Mouse (Mus musculus) hindbrain, embryonic 11.5 days (tissue): ENCODE results near the gene Nap1l5. TPM values are rescaled to one million over a fixed set of nuclear protein-coding genes. Genes with fewer than 3 reads are reported as not detected.

Experiments used
- ATAC-seq: fragments of 200-750 bp; cut with Nextera tagmentation; 2 replicates; pipeline ENCODE4 v1.8.0; 2017; ENCODE audit warnings: mild to moderate bottlenecking, moderate TSS enrichment, moderate library complexity; ENCODE audit not compliant: low FRiP score
- DNase-seq: peaks from one replicate; pipeline ENCODE4 v3.0.0-alpha.2; 2015; ENCODE audit warnings: low spot score
- H3K27ac ChIP-seq: fragments of 300-500 bp; sonication (generic); 2 replicates; pipeline ENCODE4 v1.5.1; 2014; ENCODE audit warnings: mild to moderate bottlenecking, low read depth, low read length
- H3K27me3 ChIP-seq: fragments of 300-500 bp; sonication (generic); 2 replicates; pipeline ENCODE4 v1.6.1; 2014; ENCODE audit warnings: mild to moderate bottlenecking, low read length, moderate library complexity, mixed read lengths; ENCODE audit not compliant: control insufficient read depth, insufficient read depth
- H3K36me3 ChIP-seq: fragments of 300-500 bp; sonication (generic); 2 replicates; pipeline ENCODE4 v1.6.1; 2014; ENCODE audit warnings: mild to moderate bottlenecking, low read length, moderate library complexity, mixed read lengths; ENCODE audit not compliant: control insufficient read depth, insufficient read depth
- H3K4me1 ChIP-seq: fragments of 300-500 bp; sonication (generic); replicated peaks from 2 replicates; pipeline ENCODE4 v1.6.1; 2014; ENCODE audit warnings: low read length, mixed read lengths; ENCODE audit not compliant: control insufficient read depth, insufficient read depth
- H3K4me2 ChIP-seq: fragments of 300-500 bp; sonication (generic); replicated peaks from 2 replicates; pipeline ENCODE4 v1.6.1; 2014; ENCODE audit warnings: mild to moderate bottlenecking, low read depth, low read length
- H3K4me3 ChIP-seq: fragments of 300-500 bp; sonication (generic); 2 replicates; pipeline ENCODE4 v1.5.1; 2014; ENCODE audit warnings: low read depth, low read length
- H3K9ac ChIP-seq: fragments of 300-500 bp; sonication (generic); 2 replicates; pipeline ENCODE4 v1.6.1; 2014; ENCODE audit warnings: low read depth, low read length
- H3K9me3 ChIP-seq: fragments of 300-500 bp; sonication (generic); 2 replicates; pipeline ENCODE4 v1.6.1; 2016; ENCODE audit warnings: low read length; ENCODE audit not compliant: control insufficient read depth
- WGBS: fragments of 180-500 bp; shearing (Covaris S2); extraction: QIAGEN DNeasy Blood & Tissue Kit; methylation state at CpG from one replicate; pipeline ENCODE4 v1.1.7; 2014; 5-methylcytosine and 5-hydroxymethylcytosine counted together
- polyA plus RNA-seq: library from polyadenylated mRNA; unstranded; fragments of >200 nt; fragmentation: Nextera tagmentation; extraction: Ambion mirVana; gene quantifications from 2 replicates; pipeline ENCODE4 v1.2.1, GENCODE M21; 2014

Gene Nap1l5
- polyA plus RNA-seq, 1 experiment from 2014 or later, result 43.1 TPM

DNA sequence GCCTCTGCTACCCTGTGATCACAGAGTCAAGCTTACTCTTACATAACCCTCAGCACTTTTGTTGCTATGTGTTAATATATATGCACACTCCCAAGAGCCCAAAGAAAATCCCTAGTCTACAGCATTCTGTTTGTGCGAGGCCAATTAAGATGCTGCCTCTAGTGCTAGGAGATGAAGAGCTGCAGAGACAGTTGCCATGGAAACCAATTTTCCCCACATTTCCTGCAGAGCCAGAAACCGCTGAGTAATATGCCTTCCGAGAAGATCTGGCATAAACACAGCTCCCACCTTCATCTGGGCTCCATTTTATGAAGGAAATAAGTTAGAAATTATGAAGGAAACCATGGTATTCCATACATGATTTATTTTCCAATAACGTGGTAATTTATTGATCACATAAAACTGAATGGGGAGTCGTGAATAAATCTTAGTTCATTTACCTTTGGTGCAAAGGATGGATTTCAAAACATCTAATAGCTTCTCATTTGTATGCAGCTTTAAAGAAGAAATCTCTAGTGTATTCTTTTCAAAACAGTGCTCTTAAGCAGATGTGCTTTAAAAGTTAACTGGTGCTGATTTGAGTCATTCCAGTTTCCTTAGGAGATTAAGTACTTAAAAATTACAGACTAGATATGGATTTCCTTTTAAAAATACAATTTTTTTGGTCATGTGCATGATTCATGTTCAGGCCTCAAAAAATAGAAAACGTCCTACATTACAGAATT is 26.5 kb upstream of the Nap1l5 start:
- no peaks in the 10 kb centered on the region for H3K27me3 ChIP-seq
- WGBS, result 44% methylated on average over 6 of the region's 6 CpGs

DNA sequence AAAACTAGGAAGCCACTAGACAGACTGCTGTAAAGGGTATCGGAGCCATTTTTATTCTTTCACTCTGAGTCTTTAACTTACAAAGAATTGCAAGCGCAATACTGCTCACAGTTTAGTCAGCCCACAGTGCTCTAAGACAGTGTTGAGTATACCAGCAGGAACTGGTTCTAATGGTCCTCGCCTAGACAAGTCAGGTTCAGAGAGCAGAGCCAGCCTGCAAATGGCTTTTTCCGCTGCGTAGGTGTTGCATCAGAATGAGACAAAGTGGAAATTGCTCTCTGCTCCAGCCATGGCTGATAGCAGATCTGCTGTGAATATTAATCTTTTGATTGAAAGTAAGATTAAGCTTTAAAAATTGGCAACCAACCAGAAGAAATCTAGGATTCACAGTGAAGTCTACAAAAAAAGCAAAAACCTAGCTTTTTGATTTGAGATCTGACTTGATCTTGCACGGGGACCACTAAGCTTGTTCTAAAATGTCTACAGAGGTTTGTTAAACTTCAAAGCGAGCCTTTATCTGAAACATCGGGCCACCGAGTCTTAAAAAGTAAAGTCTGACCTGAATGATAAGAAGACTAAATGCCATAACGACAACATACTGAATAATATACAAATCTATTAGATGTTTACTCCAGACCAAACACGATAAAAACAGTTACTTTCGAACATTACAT is 25.8 kb upstream of the Nap1l5 start:
- Histone ChIP-seq H3K9me3 (no peaks in the 10 kb centered on the region), H3K36me3 (no peaks in the 10 kb centered on the region), H3K27me3 (no peaks in the 10 kb centered on the region), H3K4me3 (no peak overlapping the region), H3K9ac (no peak overlapping the region), H3K27ac (peak overlapping the region; percentile 24), H3K4me2 (no peak overlapping the region), H3K4me1 (no peaks in the 10 kb centered on the region)
- WGBS, result 82% methylated on average over 12 of the region's 12 CpGs
- DNase-seq, result peak; percentile 3
- peak; percentile 45; the same call in 1 of the 2 replicates for ATAC-seq

More for the DNA sequence above, 26.5 kb upstream of the Nap1l5 start:
- H3K4me1 ChIP-seq, result no peaks in the 10 kb centered on the region
- peak overlapping the region; percentile 24; the same call in 1 of the 2 replicates for H3K27ac ChIP-seq
- no peaks in the 10 kb centered on the region for H3K36me3 ChIP-seq
- no peak overlapping the region for H3K9ac ChIP-seq
- H3K4me3 ChIP-seq, result no peak overlapping the region
- no peaks in the 10 kb centered on the region for H3K9me3 ChIP-seq
- DNase-seq (peak; percentile 78), ATAC-seq (peak; percentile 91)
- no peak overlapping the region for H3K4me2 ChIP-seq

DNA sequence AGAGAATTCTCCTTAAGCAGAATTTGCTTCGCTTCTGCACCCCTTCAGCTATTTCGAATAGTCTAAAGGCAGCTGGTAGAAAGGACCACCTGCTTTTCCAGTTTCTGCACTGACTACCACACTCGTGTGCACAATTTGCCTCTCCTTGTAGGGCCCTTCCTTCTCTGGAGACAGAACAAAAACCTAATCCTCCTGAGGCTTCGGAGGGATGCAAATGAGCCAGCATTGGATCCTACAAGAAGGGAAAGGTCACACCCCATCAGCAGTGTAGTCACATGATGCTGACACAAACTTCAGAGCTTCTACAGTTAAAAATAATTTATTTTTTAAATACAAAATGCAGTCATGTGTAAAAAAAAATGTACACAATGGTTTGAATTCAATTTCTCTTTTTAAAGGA is 24.3 kb upstream of the Nap1l5 start:
- WGBS, result 68% methylated on average over 4 of the region's 4 CpGs
- no peak for DNase-seq
- Histone ChIP-seq H3K36me3 (no peaks in the 10 kb centered on the region), H3K4me3 (no peak overlapping the region), H3K9ac (no peak overlapping the region), H3K4me1 (no peaks in the 10 kb centered on the region), H3K9me3 (no peaks in the 10 kb centered on the region), H3K4me2 (no peak overlapping the region), H3K27me3 (no peaks in the 10 kb centered on the region), H3K27ac (no peak overlapping the region)
- no peak for ATAC-seq

DNA sequence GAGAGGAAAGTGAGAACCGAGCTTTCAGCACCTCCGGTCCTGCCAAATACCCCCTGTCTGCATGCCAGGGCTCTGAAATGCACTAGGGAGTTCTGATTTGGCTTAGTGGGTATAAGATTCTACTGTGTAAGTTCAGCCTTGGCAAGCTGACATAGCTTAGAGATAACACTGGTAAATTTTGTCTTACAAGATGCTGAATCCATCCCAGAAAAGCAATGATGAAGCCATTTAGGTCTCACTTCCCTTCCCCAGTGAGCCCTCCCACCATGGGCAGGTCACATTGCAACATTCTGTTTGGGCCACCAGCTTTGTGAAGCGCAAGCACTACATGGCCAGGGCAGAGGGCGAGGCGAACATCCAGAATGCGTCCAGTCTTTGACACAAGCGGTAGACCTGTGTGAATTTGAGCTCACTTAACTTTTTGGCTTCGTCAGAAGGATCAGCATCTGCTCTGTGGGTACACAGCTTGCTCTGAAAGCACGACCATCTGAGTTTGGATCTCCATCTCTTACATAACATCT is 23.1 kb upstream of the Nap1l5 start:
- Histone ChIP-seq H3K4me1 (no peaks in the 10 kb centered on the region), H3K4me2 (no peak overlapping the region), H3K27me3 (no peaks in the 10 kb centered on the region), H3K9ac (no peak overlapping the region), H3K27ac (no peak overlapping the region), H3K36me3 (no peaks in the 10 kb centered on the region), H3K9me3 (no peaks in the 10 kb centered on the region), H3K4me3 (no peak overlapping the region)
- ATAC-seq (no peak), DNase-seq (no peak)
- 90% methylated on average over 9 of the region's 9 CpGs for WGBS

DNA sequence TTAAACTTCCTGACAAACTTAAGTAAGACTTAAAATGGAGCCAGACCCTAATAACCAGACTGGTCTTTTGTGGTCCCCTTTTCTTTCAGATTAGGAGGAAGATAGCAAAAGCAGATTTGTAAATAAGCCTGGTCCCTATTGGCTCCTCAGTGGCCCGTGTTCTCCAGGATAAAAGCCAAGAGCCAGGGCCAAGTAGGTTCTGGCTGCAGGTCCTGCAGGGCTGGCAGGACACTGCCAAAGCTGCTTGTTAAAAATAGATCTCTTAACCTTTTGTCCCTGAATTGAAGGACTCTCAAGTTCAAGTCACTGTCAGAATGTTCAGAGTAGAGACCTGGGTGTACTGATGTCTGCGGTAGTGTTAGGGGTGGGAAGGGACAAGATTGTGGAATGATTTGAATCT is 21.0 kb upstream of the Nap1l5 start:
- Histone ChIP-seq H3K36me3 (no peaks in the 10 kb centered on the region), H3K9me3 (no peaks in the 10 kb centered on the region), H3K27me3 (no peaks in the 10 kb centered on the region), H3K9ac (no peak overlapping the region), H3K4me2 (no peak overlapping the region), H3K4me3 (no peak overlapping the region), H3K4me1 (no peaks in the 10 kb centered on the region), H3K27ac (no peak overlapping the region)
- WGBS, result 87% methylated on average over 2 of the region's 2 CpGs
- no peak for ATAC-seq
- no peak for DNase-seq

DNA sequence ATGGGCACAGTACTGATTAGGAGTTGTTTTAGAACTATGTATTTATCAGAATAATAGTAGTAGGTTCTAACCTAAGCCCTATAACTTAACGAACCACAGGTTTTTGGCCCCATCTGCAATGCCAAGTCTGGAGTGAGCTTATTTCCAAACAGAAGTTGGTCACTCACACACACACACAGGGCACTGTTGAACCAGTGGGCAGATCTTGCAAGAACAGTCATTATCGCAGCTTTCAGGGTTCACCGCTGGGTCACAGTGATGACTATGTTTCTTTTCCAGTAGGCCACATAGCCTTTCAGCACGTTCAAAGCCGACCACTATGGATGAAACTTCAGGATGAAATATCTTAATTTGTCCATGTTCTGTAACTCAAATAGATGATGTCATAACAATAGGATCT is 15.6 kb upstream of the Nap1l5 start:
- Histone ChIP-seq H3K9me3 (no peaks in the 10 kb centered on the region), H3K36me3 (no peaks in the 10 kb centered on the region), H3K4me2 (no peak overlapping the region), H3K4me3 (no peak overlapping the region), H3K9ac (no peak overlapping the region), H3K27me3 (no peaks in the 10 kb centered on the region), H3K27ac (no peak overlapping the region), H3K4me1 (no peaks in the 10 kb centered on the region)
- 91% methylated on average over 5 of the region's 5 CpGs for WGBS
- no peak for ATAC-seq
- no peak for DNase-seq

DNA sequence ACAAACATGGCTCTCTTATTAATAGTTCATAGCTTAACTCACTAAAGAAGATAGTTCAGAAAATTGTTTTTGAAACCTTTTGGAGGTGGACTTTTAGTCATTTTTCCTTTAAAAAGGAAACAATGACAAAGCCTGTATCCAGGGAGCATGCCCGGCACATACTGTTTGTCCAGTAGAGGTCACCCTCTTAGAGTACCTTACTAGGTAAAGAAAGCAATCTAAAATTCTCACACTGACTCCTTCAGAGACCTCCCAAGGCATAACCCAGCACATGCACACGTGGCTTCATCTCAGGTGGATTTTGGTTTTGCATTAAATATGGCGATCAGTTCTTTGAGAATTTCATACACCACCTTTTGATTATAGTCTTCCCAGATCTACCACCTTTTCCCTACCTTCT is 14.7 kb upstream of the Nap1l5 start:
- no peaks in the 10 kb centered on the region for H3K4me1 ChIP-seq
- no peaks in the 10 kb centered on the region for H3K36me3 ChIP-seq
- H3K4me3 ChIP-seq, result no peak overlapping the region
- no peak overlapping the region for H3K27ac ChIP-seq
- no peaks in the 10 kb centered on the region for H3K9me3 ChIP-seq
- no peaks in the 10 kb centered on the region for H3K27me3 ChIP-seq
- no peak overlapping the region for H3K4me2 ChIP-seq
- H3K9ac ChIP-seq, result no peak overlapping the region
- ATAC-seq, result 0 out of 2 replicates have a peak, but pooled peaks have one; percentile 57
- 48% methylated on average over 3 of the region's 3 CpGs for WGBS
- peak; percentile 12 for DNase-seq

DNA sequence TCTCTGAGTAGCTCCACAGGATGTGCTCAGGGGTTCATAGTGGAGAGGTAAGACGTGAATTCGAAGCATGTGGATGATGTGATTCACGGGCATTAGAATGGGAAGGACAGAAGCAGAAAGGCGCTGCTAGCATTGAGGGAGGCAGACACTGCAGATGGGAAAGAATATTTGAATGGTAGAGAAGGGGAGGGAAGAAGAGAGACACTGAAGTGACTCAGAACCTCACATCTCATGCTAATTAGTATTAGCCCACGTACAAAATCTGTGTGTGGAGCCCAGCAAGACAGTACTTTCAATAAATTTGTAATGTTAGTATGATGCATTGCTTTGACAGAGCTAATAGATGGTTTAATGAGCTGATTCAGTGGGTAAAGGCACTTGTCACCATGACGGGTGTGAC is 13.9 kb upstream of the Nap1l5 start:
- ATAC-seq (no peak), DNase-seq (no peak)
- Histone ChIP-seq H3K4me2 (no peak overlapping the region), H3K27me3 (no peaks in the 10 kb centered on the region), H3K4me1 (no peaks in the 10 kb centered on the region), H3K36me3 (no peaks in the 10 kb centered on the region), H3K27ac (no peak overlapping the region), H3K9me3 (no peaks in the 10 kb centered on the region), H3K4me3 (no peak overlapping the region), H3K9ac (no peak overlapping the region)
- WGBS, result 85% methylated on average over 6 of the region's 6 CpGs

DNA sequence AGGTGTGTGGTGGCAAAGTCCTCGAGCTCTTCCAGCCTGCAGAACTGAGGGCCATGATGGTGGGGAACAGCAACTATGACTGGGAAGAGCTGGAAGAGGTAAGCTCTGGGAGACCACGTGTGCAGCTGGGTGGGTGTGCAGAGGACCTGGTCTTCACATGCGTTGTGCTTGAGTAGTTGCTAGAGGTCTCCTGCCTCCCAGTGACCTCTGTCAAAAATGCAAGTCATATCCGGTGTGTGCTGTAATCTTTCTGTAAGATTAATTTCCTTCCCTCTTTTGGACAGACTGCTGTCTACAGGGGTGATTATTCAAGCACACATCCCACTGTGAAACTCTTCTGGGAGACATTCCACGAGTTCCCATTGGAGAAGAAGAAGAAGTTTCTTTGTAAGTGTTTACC is 9.6 kb upstream of the Nap1l5 start:
- H3K4me1 ChIP-seq, result no peaks in the 10 kb centered on the region
- H3K36me3 ChIP-seq, result no peaks in the 10 kb centered on the region
- no peaks in the 10 kb centered on the region for H3K9me3 ChIP-seq
- no peaks in the 10 kb centered on the region for H3K27me3 ChIP-seq
- H3K4me3 ChIP-seq, result no peak overlapping the region
- no peak overlapping the region for H3K4me2 ChIP-seq
- WGBS, result 88% methylated on average over 5 of the region's 5 CpGs
- DNase-seq (no peak), ATAC-seq (no peak)
- H3K9ac ChIP-seq, result no peak overlapping the region
- no peak overlapping the region for H3K27ac ChIP-seq
